Mouse (Mus musculus) limb, embryonic 14.5 days (tissue): ENCODE measurements around the gene Pigk. TPM values are rescaled to one million over a fixed set of nuclear protein-coding genes. Genes with fewer than 3 reads are reported as not detected.

ENCODE experiments used
- ATAC-seq: fragments of 200-750 bp; cut with Nextera tagmentation; 2 replicates; pipeline ENCODE4 v1.8.0; 2017; ENCODE audit warnings: low read depth, moderate number of reproducible peaks, moderate TSS enrichment; ENCODE audit not compliant: low FRiP score
- DNase-seq: peaks from one replicate; pipeline ENCODE4 v3.0.0-alpha.2; 2015; ENCODE audit warnings: low spot score
- H3K27ac ChIP-seq: fragments of 300-500 bp; sonication (generic); replicated peaks from 2 replicates; pipeline ENCODE4 v1.5.1; 2014; ENCODE audit warnings: low read depth, mild to moderate bottlenecking, low read length, moderate library complexity, mixed read lengths
- H3K27me3 ChIP-seq: fragments of 300-500 bp; sonication (generic); 2 replicates; pipeline ENCODE4 v1.6.1; 2014; ENCODE audit warnings: low read length, mixed read lengths; ENCODE audit not compliant: control insufficient read depth, insufficient read depth
- H3K36me3 ChIP-seq: fragments of 300-500 bp; sonication (generic); 2 replicates; pipeline ENCODE4 v1.6.1; 2014; ENCODE audit warnings: mild to moderate bottlenecking, low read length, moderate library complexity, mixed read lengths; ENCODE audit not compliant: control insufficient read depth, insufficient read depth
- H3K4me1 ChIP-seq: fragments of 300-500 bp; sonication (generic); 2 replicates; pipeline ENCODE4 v1.6.1; 2014; ENCODE audit warnings: antibody characterized with exemption, low read length, mixed read lengths; ENCODE audit not compliant: control insufficient read depth, insufficient read depth
- H3K4me2 ChIP-seq: fragments of 300-500 bp; sonication (generic); replicated peaks from 2 replicates; pipeline ENCODE4 v1.6.1; 2014; ENCODE audit warnings: low read depth, mild to moderate bottlenecking, low read length, moderate library complexity; ENCODE audit not compliant: severe bottlenecking
- H3K4me3 ChIP-seq: fragments of 300-500 bp; sonication (generic); replicated peaks from 2 replicates; pipeline ENCODE4 v1.5.1; 2014; ENCODE audit warnings: low read length
- H3K9ac ChIP-seq: fragments of 300-500 bp; sonication (generic); 2 replicates; pipeline ENCODE4 v1.6.1; 2014; ENCODE audit warnings: mild to moderate bottlenecking, low read depth, low read length, moderate library complexity; ENCODE audit not compliant: severe bottlenecking
- H3K9me3 ChIP-seq: fragments of 300-500 bp; sonication (generic); 2 replicates; pipeline ENCODE4 v1.6.1; 2016; ENCODE audit warnings: low read length; ENCODE audit not compliant: control insufficient read depth
- POLR2A ChIP-seq: fragments of 200-500 bp; IDR thresholded peaks from 2 replicates; pipeline ENCODE4 v1.8.0; 2012; ENCODE audit warnings: inconsistent platforms, mild to moderate bottlenecking, moderate library complexity, borderline replicate concordance; ENCODE audit not compliant: insufficient read depth, insufficient read length; ENCODE audit errors: extremely low read depth
- WGBS: fragments of 180-500 bp; shearing (Covaris S2); extraction: QIAGEN DNeasy Blood & Tissue Kit; methylation state at CpG from one replicate; pipeline ENCODE4 v1.1.7; 2014; 5-methylcytosine and 5-hydroxymethylcytosine counted together
- polyA plus RNA-seq, 2 experiments: library from polyadenylated mRNA; depleted of rRNA in 1 of 2; stranded (reverse) in 1 of 2; unstranded in 1 of 2; fragments of >200 nt; fragmentation: Nextera tagmentation in 1 of 2; extraction: Ambion mirVana in 1 of 2; gene quantifications; 2 replicates each; pipeline versions ENCODE4 v1.2.1 to v1.2.3; 2012 to 2014

The Pigk gene
- polyA plus RNA-seq, 2 experiments = 20.4 to 53.1 TPM

DNA sequence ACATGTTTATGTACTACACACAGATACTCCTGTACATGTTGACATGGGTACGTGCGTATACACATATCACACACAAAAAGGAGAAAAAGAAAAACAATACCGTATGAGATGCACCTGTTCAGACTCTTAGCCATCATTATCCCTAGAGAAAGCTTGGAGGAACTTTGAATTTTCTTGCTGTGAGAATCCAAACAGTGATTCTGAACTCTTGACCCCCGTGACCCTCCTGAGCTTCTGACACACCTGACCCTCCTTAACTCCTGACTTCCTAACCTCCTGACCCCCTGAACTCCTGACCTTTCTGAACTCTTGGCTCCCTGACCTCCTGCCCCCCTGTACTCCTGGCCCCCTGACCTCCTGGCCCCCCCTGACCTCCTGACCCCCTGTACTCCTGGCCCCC, 19.1 kb downstream of the Pigk start:
- no peak for TF ChIP-seq POLR2A
- no peak overlapping the region for H3K4me3 ChIP-seq
- ATAC-seq (no peak), DNase-seq (no peak)
- no peaks in the 10 kb centered on the region for H3K27me3 ChIP-seq
- 92% methylated on average over 4 of the region's 4 CpGs for WGBS
- H3K9me3 ChIP-seq = no peaks in the 10 kb centered on the region
- no peak overlapping the region for H3K4me2 ChIP-seq
- H3K27ac ChIP-seq = no peak overlapping the region
- H3K36me3 ChIP-seq = peaks cover 2% of the 10 kb centered on the region; the same call in 1 of the 2 replicates
- no peaks in the 10 kb centered on the region for H3K4me1 ChIP-seq
- no peak overlapping the region for H3K9ac ChIP-seq

DNA sequence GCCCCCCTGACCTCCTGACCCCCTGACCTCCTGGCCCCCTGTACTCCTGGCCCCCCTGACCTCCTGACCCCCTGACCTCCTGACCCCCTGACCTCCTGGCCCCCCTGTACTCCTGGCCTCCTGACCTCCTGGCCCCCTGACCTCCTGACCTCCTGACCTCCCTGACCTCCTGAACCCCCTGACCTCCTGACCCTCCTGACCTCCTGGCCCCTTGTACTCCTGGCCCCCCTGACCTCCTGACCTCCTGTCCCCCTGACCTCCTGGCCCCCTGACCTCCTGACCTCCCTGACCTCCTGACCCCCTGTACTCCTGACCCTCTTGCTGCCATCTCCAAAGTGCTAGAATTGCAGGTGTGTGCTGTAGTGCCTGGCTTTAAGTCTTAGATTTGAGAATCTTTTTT, 19.6 kb downstream of the Pigk start:
- H3K4me3 ChIP-seq = no peak overlapping the region
- ATAC-seq = no peak
- no peak overlapping the region for H3K4me2 ChIP-seq
- no peaks in the 10 kb centered on the region for H3K27me3 ChIP-seq
- TF ChIP-seq POLR2A = no peak
- no peaks in the 10 kb centered on the region for H3K4me1 ChIP-seq
- DNase-seq = no peak
- H3K27ac ChIP-seq = no peak overlapping the region
- H3K9me3 ChIP-seq = no peaks in the 10 kb centered on the region
- peaks cover 5% of the 10 kb centered on the region for H3K36me3 ChIP-seq
- H3K9ac ChIP-seq = no peak overlapping the region

DNA sequence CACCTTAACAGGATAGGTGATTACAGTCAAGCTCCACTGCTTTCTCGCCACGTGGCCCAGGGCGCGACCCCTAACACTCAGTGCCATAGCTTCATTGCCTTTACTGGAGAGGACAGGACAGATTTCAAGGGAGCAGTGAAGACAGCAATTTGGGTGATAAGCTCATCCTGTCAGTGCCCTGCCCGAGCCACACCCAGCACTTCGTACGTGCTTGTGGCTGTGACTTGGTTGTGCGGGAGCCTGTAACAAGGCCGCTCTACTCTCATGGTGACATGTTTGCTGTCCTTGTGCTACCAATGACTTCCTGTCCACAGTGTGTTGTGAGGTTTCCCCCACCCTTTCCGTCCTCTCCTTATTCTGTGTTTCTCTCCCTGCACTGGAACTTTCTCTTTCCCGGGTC, 20.2 kb downstream of the Pigk start:
- H3K9ac ChIP-seq = no peak overlapping the region
- H3K9me3 ChIP-seq = no peaks in the 10 kb centered on the region
- DNase-seq (no peak), ATAC-seq (no peak)
- H3K4me2 ChIP-seq = no peak overlapping the region
- H3K36me3 ChIP-seq = peaks cover 7% of the 10 kb centered on the region
- no peak overlapping the region for H3K4me3 ChIP-seq
- no peak overlapping the region for H3K27ac ChIP-seq
- no peak for TF ChIP-seq POLR2A
- no peaks in the 10 kb centered on the region for H3K27me3 ChIP-seq
- 86% methylated on average over 11 of the region's 11 CpGs for WGBS
- H3K4me1 ChIP-seq = no peaks in the 10 kb centered on the region

DNA sequence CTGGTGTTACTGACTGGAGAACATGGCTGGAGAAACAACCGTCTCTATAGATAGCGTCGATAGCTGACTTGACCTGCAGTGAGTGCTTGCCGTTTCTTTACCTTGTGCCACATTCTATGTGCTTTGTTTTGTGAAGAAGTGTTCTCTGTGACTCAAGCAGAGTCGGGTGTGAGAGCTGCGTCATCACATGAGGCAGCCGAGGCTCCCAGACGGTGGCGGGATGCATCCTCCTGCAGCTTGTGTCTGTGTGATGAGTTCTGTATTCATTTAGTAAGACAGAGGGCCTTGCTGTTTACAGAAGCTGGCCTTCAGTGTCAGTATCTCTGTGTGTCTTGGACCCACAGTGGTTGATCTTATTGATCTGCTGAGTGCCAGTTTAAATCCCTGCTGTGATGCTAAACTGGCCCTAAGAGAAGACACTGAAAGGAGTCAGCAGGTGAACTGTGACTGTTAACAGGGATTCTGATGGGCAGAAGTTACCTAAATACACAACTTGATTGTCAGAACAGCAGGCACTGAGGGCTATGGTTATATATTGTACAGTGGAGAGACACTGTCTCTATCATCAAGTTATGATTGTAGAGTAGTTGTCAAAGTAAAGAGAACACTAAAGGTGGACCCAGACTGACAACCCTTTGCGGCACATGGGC, 21.8 kb downstream of the Pigk start:
- Histone ChIP-seq H3K4me1 (no peaks in the 10 kb centered on the region), H3K9me3 (no peaks in the 10 kb centered on the region), H3K4me2 (no peak overlapping the region), H3K36me3 (peaks cover 7% of the 10 kb centered on the region), H3K9ac (no peak overlapping the region), H3K27me3 (no peaks in the 10 kb centered on the region), H3K4me3 (no peak overlapping the region), H3K27ac (no peak overlapping the region)
- TF ChIP-seq POLR2A = no peak
- no peak for ATAC-seq
- WGBS = 85% methylated on average over 10 of the region's 10 CpGs
- no peak for DNase-seq

DNA sequence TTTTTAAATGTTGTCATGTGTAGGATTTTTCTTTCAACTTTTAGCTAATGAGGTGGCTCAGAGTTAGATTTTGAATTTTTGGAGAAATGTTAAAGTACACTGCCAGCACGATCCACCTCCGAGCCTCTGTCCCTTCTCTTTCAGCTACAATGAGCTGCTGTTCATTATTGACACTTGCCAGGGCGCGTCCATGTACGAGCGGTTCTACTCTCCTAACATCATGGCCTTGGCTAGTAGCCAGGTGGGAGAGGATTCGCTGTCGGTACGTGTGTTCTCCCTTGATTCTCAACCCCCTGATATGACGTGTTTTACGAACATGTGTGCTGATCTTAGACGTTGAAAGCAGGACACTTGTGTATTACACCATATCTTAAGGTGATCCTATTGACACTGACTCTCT, 30.4 kb downstream of the Pigk start:
- no peaks in the 10 kb centered on the region for H3K9me3 ChIP-seq
- no peaks in the 10 kb centered on the region for H3K27me3 ChIP-seq
- DNase-seq (no peak), ATAC-seq (no peak)
- no peak overlapping the region for H3K4me2 ChIP-seq
- no peak overlapping the region for H3K4me3 ChIP-seq
- peaks cover 14% of the 10 kb centered on the region for H3K36me3 ChIP-seq
- no peak overlapping the region for H3K9ac ChIP-seq
- TF ChIP-seq POLR2A = no peak
- no peaks in the 10 kb centered on the region for H3K4me1 ChIP-seq
- 85% methylated on average over 12 of the region's 12 CpGs for WGBS
- H3K27ac ChIP-seq = no peak overlapping the region

DNA sequence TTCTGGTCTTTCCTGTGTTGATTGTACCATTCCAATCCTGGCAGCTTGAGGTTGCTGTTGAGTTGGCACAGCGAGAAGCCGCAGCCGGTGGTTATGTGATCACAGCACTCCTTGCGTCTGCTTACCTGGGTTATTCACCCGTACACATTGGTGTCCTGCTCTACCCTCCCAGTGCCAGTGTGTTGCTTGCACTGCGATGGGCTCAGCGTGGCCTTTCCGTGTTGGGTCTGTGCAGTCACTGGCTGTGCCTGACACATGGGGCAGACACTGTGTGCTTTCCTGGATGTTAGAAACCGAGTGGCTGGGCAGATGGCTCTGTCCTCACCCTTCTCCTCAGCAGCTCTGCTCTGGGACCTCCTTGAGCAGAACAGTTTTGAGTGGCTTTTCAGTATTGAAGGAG, 31.7 kb downstream of the Pigk start:
- TF ChIP-seq POLR2A = no peak
- H3K27me3 ChIP-seq = no peaks in the 10 kb centered on the region
- ATAC-seq (no peak), DNase-seq (no peak)
- no peak overlapping the region for H3K27ac ChIP-seq
- no peaks in the 10 kb centered on the region for H3K9me3 ChIP-seq
- H3K36me3 ChIP-seq = peaks cover 14% of the 10 kb centered on the region
- 93% methylated on average over 9 of the region's 9 CpGs for WGBS
- no peaks in the 10 kb centered on the region for H3K4me1 ChIP-seq
- H3K4me3 ChIP-seq = no peak overlapping the region
- H3K4me2 ChIP-seq = no peak overlapping the region
- H3K9ac ChIP-seq = no peak overlapping the region
